Mouse (Mus musculus): ENCODE results near the gene Trim8. TPM values are rescaled to one million over a fixed set of nuclear protein-coding genes. Genes with fewer than 3 reads are reported as not detected.

Trim8 gene
- polyA plus RNA-seq, 1 experiment from 2014 or later, result 18.0 TPM

GRCm38 (mm10) chr19:46504085-46504552, 2.6 kb downstream of the Trim8 start:
- no peak for DNase-seq (ENCODE audit: low spot score)
- Histone ChIP-seq H3K4me3 (ENCODE audit: low read depth, low read length) (peak overlapping the region; percentile 75), H3K4me1 (ENCODE audit: control insufficient read depth, insufficient read depth, low read length) (peaks cover 38% of the 10 kb centered on the region), H3K9ac (ENCODE audit: low read length) (peak overlapping the region; percentile 93), H3K27ac (replicated peaks; ENCODE audit: low read depth, low read length) (peak overlapping the region; percentile 60), H3K27me3 (ENCODE audit: control insufficient read depth, insufficient read depth, low read length) (no peaks in the 10 kb centered on the region), H3K4me2 (ENCODE audit: low read depth, severe bottlenecking) (peak overlapping the region; percentile 99), H3K36me3 (ENCODE audit: control insufficient read depth, insufficient read depth, low read length) (peaks cover 9% of the 10 kb centered on the region; the same call in 1 of the 2 replicates), H3K9me3 (ENCODE audit: control insufficient read depth, low read length) (no peaks in the 10 kb centered on the region)
- ATAC-seq (ENCODE audit: insufficient number of reproducible peaks, low FRiP score, low TSS enrichment, low read depth), result no peak
- 6% methylated on average over 4 of the region's 4 CpGs for WGBS

GRCm38 (mm10) chr19:46504822-46505417, 3.4 kb downstream of the Trim8 start:
- Histone ChIP-seq H3K4me1 (ENCODE audit: control insufficient read depth, insufficient read depth, low read length) (peaks cover 38% of the 10 kb centered on the region), H3K9me3 (ENCODE audit: control insufficient read depth, low read length) (no peaks in the 10 kb centered on the region), H3K27me3 (ENCODE audit: control insufficient read depth, insufficient read depth, low read length) (no peaks in the 10 kb centered on the region), H3K4me2 (ENCODE audit: low read depth, severe bottlenecking) (peak overlapping the region; percentile 99), H3K27ac (replicated peaks; ENCODE audit: low read depth, low read length) (no peak overlapping the region; the same call in 1 of the 2 replicates), H3K4me3 (ENCODE audit: low read depth, low read length) (peak overlapping the region; percentile 75; the same call in 1 of the 2 replicates), H3K36me3 (ENCODE audit: control insufficient read depth, insufficient read depth, low read length) (peaks cover 12% of the 10 kb centered on the region; the same call in 1 of the 2 replicates), H3K9ac (ENCODE audit: low read length) (no peak overlapping the region; the same call in 1 of the 2 replicates)
- no peak for DNase-seq (ENCODE audit: low spot score)
- no peak for ATAC-seq (ENCODE audit: insufficient number of reproducible peaks, low FRiP score, low TSS enrichment, low read depth)
- 69% methylated on average over 9 of the region's 9 CpGs for WGBS

- H3K4me3 ChIP-seq (ENCODE audit: low read depth, low read length), result no peak overlapping the region
- WGBS, result 87% methylated on average over 8 of the region's 8 CpGs
- no peak for DNase-seq (ENCODE audit: low spot score)
- H3K4me2 ChIP-seq (ENCODE audit: low read depth, severe bottlenecking), result no peak overlapping the region
- H3K4me1 ChIP-seq (ENCODE audit: control insufficient read depth, insufficient read depth, low read length), result peaks cover 38% of the 10 kb centered on the region
- no peak for ATAC-seq (ENCODE audit: insufficient number of reproducible peaks, low FRiP score, low TSS enrichment, low read depth)
- H3K9me3 ChIP-seq (ENCODE audit: control insufficient read depth, low read length), result no peaks in the 10 kb centered on the region
- no peak overlapping the region for H3K27ac ChIP-seq (replicated peaks; ENCODE audit: low read depth, low read length)
- peaks cover 12% of the 10 kb centered on the region; the same call in 1 of the 2 replicates for H3K36me3 ChIP-seq (ENCODE audit: control insufficient read depth, insufficient read depth, low read length)
- H3K9ac ChIP-seq (ENCODE audit: low read length), result no peak overlapping the region
- no peaks in the 10 kb centered on the region for H3K27me3 ChIP-seq (ENCODE audit: control insufficient read depth, insufficient read depth, low read length)
These were observed 4.3 kb downstream of the Trim8 start for GRCm38 (mm10) chr19:46505646-46506371.

- H3K4me3 ChIP-seq (ENCODE audit: low read depth, low read length), result no peak overlapping the region
- no peak for ATAC-seq (ENCODE audit: insufficient number of reproducible peaks, low FRiP score, low TSS enrichment, low read depth)
- no peak overlapping the region for H3K4me2 ChIP-seq (ENCODE audit: low read depth, severe bottlenecking)
- H3K36me3 ChIP-seq (ENCODE audit: control insufficient read depth, insufficient read depth, low read length), result peaks cover 12% of the 10 kb centered on the region; the same call in 1 of the 2 replicates
- no peak for DNase-seq (ENCODE audit: low spot score)
- H3K9me3 ChIP-seq (ENCODE audit: control insufficient read depth, low read length), result no peaks in the 10 kb centered on the region
- H3K9ac ChIP-seq (ENCODE audit: low read length), result no peak overlapping the region
- WGBS, result 85% methylated on average over 3 of the region's 3 CpGs
- peaks cover 38% of the 10 kb centered on the region for H3K4me1 ChIP-seq (ENCODE audit: control insufficient read depth, insufficient read depth, low read length)
- no peaks in the 10 kb centered on the region for H3K27me3 ChIP-seq (ENCODE audit: control insufficient read depth, insufficient read depth, low read length)
- H3K27ac ChIP-seq (replicated peaks; ENCODE audit: low read depth, low read length), result no peak overlapping the region
These were observed 4.8 kb downstream of the Trim8 start for GRCm38 (mm10) chr19:46506372-46506717.

GRCm38 (mm10) chr19:46507181-46507581, 5.7 kb downstream of the Trim8 start:
- Histone ChIP-seq H3K27ac (replicated peaks; ENCODE audit: low read depth, low read length) (no peak overlapping the region), H3K4me3 (ENCODE audit: low read depth, low read length) (no peak overlapping the region), H3K4me2 (ENCODE audit: low read depth, severe bottlenecking) (no peak overlapping the region), H3K27me3 (ENCODE audit: control insufficient read depth, insufficient read depth, low read length) (no peaks in the 10 kb centered on the region), H3K4me1 (ENCODE audit: control insufficient read depth, insufficient read depth, low read length) (peaks cover 38% of the 10 kb centered on the region), H3K9ac (ENCODE audit: low read length) (no peak overlapping the region; the same call in 1 of the 2 replicates), H3K36me3 (ENCODE audit: control insufficient read depth, insufficient read depth, low read length) (peaks cover 12% of the 10 kb centered on the region; the same call in 1 of the 2 replicates), H3K9me3 (ENCODE audit: control insufficient read depth, low read length) (no peaks in the 10 kb centered on the region)
- no peak for DNase-seq (ENCODE audit: low spot score)
- no peak for ATAC-seq (ENCODE audit: insufficient number of reproducible peaks, low FRiP score, low TSS enrichment, low read depth)
- 74% methylated on average over 8 of the region's 8 CpGs for WGBS

- H3K9me3 ChIP-seq (ENCODE audit: control insufficient read depth, low read length), result no peaks in the 10 kb centered on the region
- H3K27me3 ChIP-seq (ENCODE audit: control insufficient read depth, insufficient read depth, low read length), result no peaks in the 10 kb centered on the region
- H3K4me1 ChIP-seq (ENCODE audit: control insufficient read depth, insufficient read depth, low read length), result peaks cover 34% of the 10 kb centered on the region
- no peak overlapping the region for H3K9ac ChIP-seq (ENCODE audit: low read length)
- H3K4me3 ChIP-seq (ENCODE audit: low read depth, low read length), result no peak overlapping the region
- WGBS, result 80% methylated on average over 1 of the region's 1 CpGs
- H3K4me2 ChIP-seq (ENCODE audit: low read depth, severe bottlenecking), result no peak overlapping the region
- DNase-seq (ENCODE audit: low spot score) (no peak), ATAC-seq (ENCODE audit: insufficient number of reproducible peaks, low FRiP score, low TSS enrichment, low read depth) (no peak)
- H3K27ac ChIP-seq (replicated peaks; ENCODE audit: low read depth, low read length), result no peak overlapping the region
- H3K36me3 ChIP-seq (ENCODE audit: control insufficient read depth, insufficient read depth, low read length), result peaks cover 12% of the 10 kb centered on the region; the same call in 1 of the 2 replicates
These were observed 6.3 kb downstream of the Trim8 start for GRCm38 (mm10) chr19:46507806-46508205.

GRCm38 (mm10) chr19:46508738-46509137, 7.2 kb downstream of the Trim8 start:
- H3K4me3 ChIP-seq (ENCODE audit: low read depth, low read length), result no peak overlapping the region

GRCm38 (mm10) chr19:46509202-46509601, 7.7 kb downstream of the Trim8 start:
- peaks cover 21% of the 10 kb centered on the region for H3K36me3 ChIP-seq (ENCODE audit: control insufficient read depth, insufficient read depth, low read length)
- peak overlapping the region; percentile 10; the same call in 1 of the 2 replicates for H3K4me2 ChIP-seq (ENCODE audit: low read depth, severe bottlenecking)
- H3K9ac ChIP-seq (ENCODE audit: low read length), result no peak overlapping the region
- no peaks in the 10 kb centered on the region for H3K9me3 ChIP-seq (ENCODE audit: control insufficient read depth, low read length)
- peaks cover 28% of the 10 kb centered on the region for H3K4me1 ChIP-seq (ENCODE audit: control insufficient read depth, insufficient read depth, low read length)
- ATAC-seq (ENCODE audit: insufficient number of reproducible peaks, low FRiP score, low TSS enrichment, low read depth) (no peak), DNase-seq (ENCODE audit: low spot score) (no peak)
- H3K27me3 ChIP-seq (ENCODE audit: control insufficient read depth, insufficient read depth, low read length), result no peaks in the 10 kb centered on the region
- WGBS, result 75% methylated on average over 3 of the region's 3 CpGs
- H3K4me3 ChIP-seq (ENCODE audit: low read depth, low read length), result no peak overlapping the region
- H3K27ac ChIP-seq (replicated peaks; ENCODE audit: low read depth, low read length), result no peak overlapping the region

More at GRCm38 (mm10) chr19:46508738-46509137, 7.2 kb downstream of the Trim8 start:
- ATAC-seq (ENCODE audit: insufficient number of reproducible peaks, low FRiP score, low TSS enrichment, low read depth), result no peak
- H3K27me3 ChIP-seq (ENCODE audit: control insufficient read depth, insufficient read depth, low read length), result no peaks in the 10 kb centered on the region
- H3K9ac ChIP-seq (ENCODE audit: low read length), result 0 out of 2 replicates have a peak overlapping the region, but pooled peaks have one; percentile 22
- H3K9me3 ChIP-seq (ENCODE audit: control insufficient read depth, low read length), result no peaks in the 10 kb centered on the region
- 18% methylated on average over 3 of the region's 3 CpGs for WGBS
- no peak for DNase-seq (ENCODE audit: low spot score)
- H3K36me3 ChIP-seq (ENCODE audit: control insufficient read depth, insufficient read depth, low read length), result peaks cover 17% of the 10 kb centered on the region
- no peak overlapping the region for H3K27ac ChIP-seq (replicated peaks; ENCODE audit: low read depth, low read length)
- H3K4me2 ChIP-seq (ENCODE audit: low read depth, severe bottlenecking), result peak overlapping the region; percentile 10; the same call in 1 of the 2 replicates
- peaks cover 29% of the 10 kb centered on the region for H3K4me1 ChIP-seq (ENCODE audit: control insufficient read depth, insufficient read depth, low read length)
